Comparison of ENCODE assay signal across 8 mouse cellular contexts in the genomic region with DNA sequence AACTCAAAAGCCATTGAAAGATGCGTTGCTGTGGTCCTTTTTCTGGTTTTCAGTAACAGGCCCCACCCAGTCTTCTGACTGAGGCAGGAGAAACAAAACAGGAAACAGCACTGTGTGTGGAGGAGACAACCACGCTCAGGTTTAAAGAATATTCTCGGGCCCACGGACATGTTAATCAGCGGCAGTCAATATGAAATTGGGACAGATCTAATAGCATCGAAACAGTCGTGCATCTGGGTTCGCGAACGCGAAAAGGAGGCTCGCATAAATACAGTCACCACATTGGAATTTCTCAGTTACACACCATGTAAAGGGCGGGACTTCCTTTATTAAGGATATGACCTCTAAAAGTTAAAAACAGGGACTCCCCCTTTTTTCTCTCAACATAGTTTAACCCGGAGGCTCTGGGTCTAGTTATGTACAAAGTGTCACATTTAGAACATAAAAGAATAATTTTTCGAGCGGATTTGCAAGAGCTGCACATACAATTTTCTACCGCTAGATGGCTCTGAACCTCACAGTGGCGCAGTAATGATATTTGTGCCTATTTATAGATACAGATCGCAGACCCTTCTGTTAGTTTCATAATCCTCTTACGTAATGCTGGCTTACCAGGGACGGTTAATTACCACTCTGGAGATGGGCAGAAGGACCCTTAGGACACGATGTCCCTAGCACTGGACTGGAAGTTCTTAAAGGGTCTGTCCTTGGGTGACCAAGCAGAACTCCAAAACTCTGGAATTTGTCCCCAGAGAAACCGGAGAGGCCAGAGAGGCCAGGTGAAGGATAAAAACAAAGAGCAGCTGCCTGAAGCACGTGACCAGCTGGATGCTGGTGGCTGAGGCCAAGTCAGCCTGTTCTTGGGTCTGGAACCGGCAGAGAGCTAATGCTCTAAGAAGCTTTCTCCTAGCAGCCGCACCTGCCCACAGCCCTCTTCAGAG.
DNase-seq lines count a peak whose midpoint lies in the region; ATAC-seq and TF ChIP-seq lines count a peak whose summit lies in the region.

No protein-coding gene starts in this region.

- peak overlapping the region; percentile 62 for H3K9ac ChIP-seq in heart, embryonic 12.5 days
- H3K9ac ChIP-seq in kidney, embryonic 15.5 days: peak overlapping the region; percentile 29; the same call in 1 of the 2 replicates
- H3K9ac ChIP-seq in limb, embryonic 14.5 days (ENCODE audit: low read depth, low read length, severe bottlenecking): no peak overlapping the region
- no peak overlapping the region for H3K9ac ChIP-seq in midbrain, embryonic 15.5 days

- H3K27me3 ChIP-seq in erythroblast, embryonic 14.5 days (ENCODE audit: control insufficient read depth): no peaks in the 10 kb centered on the region
- H3K27me3 ChIP-seq in heart, embryonic 12.5 days (replicated peaks): no peaks in the 10 kb centered on the region
- H3K27me3 ChIP-seq in kidney, embryonic 15.5 days: no peaks in the 10 kb centered on the region
- H3K27me3 ChIP-seq in limb, embryonic 14.5 days (ENCODE audit: control insufficient read depth, insufficient read depth, low read length): no peaks in the 10 kb centered on the region
- H3K27me3 ChIP-seq in midbrain, embryonic 15.5 days (replicated peaks): no peaks in the 10 kb centered on the region

- H3K4me3 ChIP-seq in erythroblast, embryonic 14.5 days (replicated peaks): peak overlapping the region; percentile 60
- peak overlapping the region; percentile 36 for H3K4me3 ChIP-seq in heart, embryonic 12.5 days
- H3K4me3 ChIP-seq in kidney, embryonic 15.5 days (replicated peaks): peak overlapping the region; percentile 34
- peak overlapping the region; percentile 28 for H3K4me3 ChIP-seq in limb, embryonic 14.5 days (replicated peaks; ENCODE audit: low read length)
- peak overlapping the region; percentile 11; the same call in 1 of the 2 replicates for H3K4me3 ChIP-seq in midbrain, embryonic 15.5 days

- H3K27ac ChIP-seq in heart, embryonic 12.5 days (ENCODE audit: poor library complexity, severe bottlenecking): peak overlapping the region; percentile 11; the same call in 1 of the 2 replicates
- H3K27ac ChIP-seq in kidney, embryonic 15.5 days: peak overlapping the region; percentile 90
- peak overlapping the region; percentile 46; the same call in 1 of the 2 replicates for H3K27ac ChIP-seq in limb, embryonic 14.5 days (replicated peaks; ENCODE audit: low read depth, low read length)
- peak overlapping the region; percentile 40 for H3K27ac ChIP-seq in midbrain, embryonic 15.5 days

- H3K4me1 ChIP-seq in erythroblast, embryonic 14.5 days (ENCODE audit: control insufficient read depth): peaks cover 15% of the 10 kb centered on the region
- peaks cover 9% of the 10 kb centered on the region for H3K4me1 ChIP-seq in heart, embryonic 12.5 days (replicated peaks)
- peaks cover 12% of the 10 kb centered on the region for H3K4me1 ChIP-seq in kidney, embryonic 15.5 days
- peaks cover 5% of the 10 kb centered on the region for H3K4me1 ChIP-seq in limb, embryonic 14.5 days (ENCODE audit: control insufficient read depth, insufficient read depth, low read length)
- peaks cover 9% of the 10 kb centered on the region for H3K4me1 ChIP-seq in midbrain, embryonic 15.5 days

- peak; percentile 90 for DNase-seq in CD4-positive helper T cell, adult 2 months (ENCODE audit: low read depth, low spot score)
- peak; percentile 89 for DNase-seq in brain, embryonic 14.5 days (ENCODE audit: low read depth)
- peak; percentile 66 for DNase-seq in limb, embryonic 14.5 days (ENCODE audit: low spot score)
- peak; percentile 31 to 63 for DNase-seq in spleen, adult 18-20 months

- peak; percentile 62; the same call in 1 of the 2 replicates for ATAC-seq in heart, embryonic 12.5 days (ENCODE audit: insufficient number of reproducible peaks, low FRiP score)
- ATAC-seq in kidney, embryonic 15.5 days (replicated peaks; ENCODE audit: low FRiP score): peak; percentile 85
- ATAC-seq in limb, embryonic 14.5 days (ENCODE audit: low FRiP score, low read depth): peak; percentile 87
- peak; percentile 86 for ATAC-seq in midbrain, embryonic 15.5 days (replicated peaks)

- H3K9me3 ChIP-seq in erythroblast, embryonic 14.5 days (ENCODE audit: control insufficient read depth, low read length): no peaks in the 10 kb centered on the region
- H3K9me3 ChIP-seq in heart, embryonic 12.5 days (replicated peaks): no peaks in the 10 kb centered on the region
- H3K9me3 ChIP-seq in kidney, embryonic 15.5 days (replicated peaks): no peaks in the 10 kb centered on the region
- H3K9me3 ChIP-seq in limb, embryonic 14.5 days (ENCODE audit: control insufficient read depth, low read length): no peaks in the 10 kb centered on the region
- H3K9me3 ChIP-seq in midbrain, embryonic 15.5 days: no peaks in the 10 kb centered on the region

- H3K4me2 ChIP-seq in heart, embryonic 12.5 days: peak overlapping the region; percentile 65
- H3K4me2 ChIP-seq in kidney, embryonic 15.5 days: peak overlapping the region; percentile 59
- peak overlapping the region; percentile 43 for H3K4me2 ChIP-seq in limb, embryonic 14.5 days (replicated peaks; ENCODE audit: low read depth, low read length, severe bottlenecking)
- peak overlapping the region; percentile 42 for H3K4me2 ChIP-seq in midbrain, embryonic 15.5 days

- peak; percentile 68 for TF ChIP-seq CTCF in brain, embryonic 14.5 days (IDR thresholded peaks at IDR 0.05; ENCODE audit: borderline replicate concordance, extremely low read depth, insufficient read depth, insufficient read length)

- TF ChIP-seq POLR2A in brain, embryonic 14.5 days (IDR thresholded peaks at IDR 0.05; ENCODE audit: borderline replicate concordance, extremely low read depth, insufficient read depth, insufficient read length, poor library complexity, severe bottlenecking): no peak
- TF ChIP-seq POLR2A in limb, embryonic 14.5 days (IDR thresholded peaks at IDR 0.05; ENCODE audit: borderline replicate concordance, extremely low read depth, insufficient read depth, insufficient read length): no peak

- H3K36me3 ChIP-seq in erythroblast, embryonic 14.5 days (ENCODE audit: control insufficient read depth): no peaks in the 10 kb centered on the region
- H3K36me3 ChIP-seq in heart, embryonic 12.5 days: no peaks in the 10 kb centered on the region
- no peaks in the 10 kb centered on the region for H3K36me3 ChIP-seq in kidney, embryonic 15.5 days
- no peaks in the 10 kb centered on the region for H3K36me3 ChIP-seq in limb, embryonic 14.5 days (ENCODE audit: control insufficient read depth, insufficient read depth, low read length)
- H3K36me3 ChIP-seq in midbrain, embryonic 15.5 days (replicated peaks): no peaks in the 10 kb centered on the region

- WGBS in heart, embryonic 12.5 days: 9% methylated on average over 26 of the region's 26 CpGs
- WGBS in kidney, embryonic 15.5 days: 10% methylated on average over 26 of the region's 26 CpGs
- WGBS in limb, embryonic 14.5 days: 13% methylated on average over 26 of the region's 26 CpGs
- WGBS in midbrain, embryonic 15.5 days: 21% methylated on average over 26 of the region's 26 CpGs

Comparison
In these comparisons a context has a peak if more than half of its experiments do, and no peak if none do; other contexts are left out.
1. Peak in every context shown above with its lines: DNase-seq, ATAC-seq, H3K4me3 ChIP-seq and H3K27ac ChIP-seq.
2. H3K27ac ChIP-seq: peak in every context shown above with its lines; median percentile 90 in kidney, embryonic 15.5 days; 46 in limb, embryonic 14.5 days; 40 in midbrain, embryonic 15.5 days; 11 in heart, embryonic 12.5 days.
3. H3K9ac ChIP-seq: peak in heart, embryonic 12.5 days (single experiment) and kidney, embryonic 15.5 days (single experiment); none in limb, embryonic 14.5 days (single experiment) and midbrain, embryonic 15.5 days (single experiment).